ENCODE assay signal across 12 mouse cellular contexts in genomic region chr10:46045474-46046093, GRCm38 (mm10).
DNase-seq lines count a peak whose midpoint lies in the region; ATAC-seq and TF ChIP-seq lines count a peak whose summit lies in the region.
"Had no signal": no experiment of that assay in that cellular context is flagged by ENCODE, and none has a peak within 500 bp of the region (broad histone marks: within the 10 kb centered on the region; RNA-seq: fewer than 3 reads in every experiment).

No protein-coding gene starts in this region.

- no peak for TF ChIP-seq POLR2A in cortical plate, adult 2 months (IDR thresholded peaks at IDR 0.05; ENCODE audit: extremely low read depth, insufficient read depth, low read length)

- 11% methylated on average over 6 of the region's 6 CpGs for WGBS in forebrain, embryonic 15.5 days
- 25% methylated on average over 6 of the region's 6 CpGs for WGBS in midbrain, postnatal 0 days
- 69% methylated on average over 6 of the region's 6 CpGs for WGBS in embryonic facial prominence, embryonic 10.5 days
- WGBS in liver, embryonic 12.5 days (ENCODE audit: insufficient replicate concordance), result 63% methylated on average over 6 of the region's 6 CpGs

- peak; percentile 48 for DNase-seq in layer of hippocampus, adult 9-11 months
- peak; percentile 66 for DNase-seq in midbrain, postnatal 0 days (ENCODE audit: low spot score)
- DNase-seq in embryonic facial prominence, embryonic 10.5 days (ENCODE audit: low spot score), result no peak
- no peak for DNase-seq in adrenal gland, adult 8-10 months
- no peak for DNase-seq in thymus, postnatal 14 days
- DNase-seq: gastrocnemius, postnatal 25 days; spleen, adult 18-20 months had no signal

- peak overlapping the region; percentile 75; the same call in 1 of the 2 replicates for H3K27ac ChIP-seq in cortical plate, adult 2 months (ENCODE audit: insufficient read depth, low read length)
- H3K27ac ChIP-seq in forebrain, embryonic 15.5 days (replicated peaks), result peak overlapping the region; percentile 69
- peak overlapping the region; percentile 72; the same call in 1 of the 2 replicates for H3K27ac ChIP-seq in midbrain, postnatal 0 days (ENCODE audit: low read depth, low read length)
- H3K27ac ChIP-seq in embryonic facial prominence, embryonic 10.5 days (replicated peaks), result no peak overlapping the region
- no peak overlapping the region for H3K27ac ChIP-seq in liver, embryonic 12.5 days

- H3K9me3 ChIP-seq in forebrain, embryonic 15.5 days, result no peaks in the 10 kb centered on the region
- H3K9me3 ChIP-seq in midbrain, postnatal 0 days (ENCODE audit: low read length), result no peaks in the 10 kb centered on the region
- H3K9me3 ChIP-seq in embryonic facial prominence, embryonic 10.5 days, result no peaks in the 10 kb centered on the region
- H3K9me3 ChIP-seq in liver, embryonic 12.5 days (replicated peaks), result no peaks in the 10 kb centered on the region
- H3K9me3 ChIP-seq: G1E had no signal

- H3K4me1 ChIP-seq in cortical plate, adult 2 months (ENCODE audit: control insufficient read depth, insufficient read depth, low read length), result peaks cover 2% of the 10 kb centered on the region; the same call in 1 of the 2 replicates
- H3K4me1 ChIP-seq in forebrain, embryonic 15.5 days, result peaks cover 23% of the 10 kb centered on the region
- 0 out of 2 replicates have a peak, but pooled peaks cover 6% of the 10 kb centered on the region for H3K4me1 ChIP-seq in midbrain, postnatal 0 days (ENCODE audit: insufficient read depth, low read length)
- H3K4me1 ChIP-seq in embryonic facial prominence, embryonic 10.5 days, result no peaks in the 10 kb centered on the region
- no peaks in the 10 kb centered on the region for H3K4me1 ChIP-seq in liver, embryonic 12.5 days

- H3K9ac ChIP-seq in forebrain, embryonic 15.5 days (replicated peaks), result no peak overlapping the region
- H3K9ac ChIP-seq in midbrain, postnatal 0 days (replicated peaks; ENCODE audit: low read length, poor library complexity, severe bottlenecking), result no peak overlapping the region
- no peak overlapping the region for H3K9ac ChIP-seq in liver, embryonic 12.5 days

- TF ChIP-seq CTCF in cortical plate, adult 2 months (IDR thresholded peaks at IDR 0.05; ENCODE audit: extremely low read depth, insufficient read depth, low read length), result no peak
- TF ChIP-seq CTCF in midbrain, postnatal 0 days (IDR thresholded peaks at IDR 0.05), result no peak

- no peak overlapping the region for H3K4me2 ChIP-seq in forebrain, embryonic 15.5 days (replicated peaks)
- no peak overlapping the region for H3K4me2 ChIP-seq in midbrain, postnatal 0 days (ENCODE audit: low read depth, low read length, poor library complexity, severe bottlenecking)
- H3K4me2 ChIP-seq in liver, embryonic 12.5 days, result no peak overlapping the region

- H3K36me3 ChIP-seq in forebrain, embryonic 15.5 days, result no peaks in the 10 kb centered on the region
- H3K36me3 ChIP-seq in midbrain, postnatal 0 days (ENCODE audit: insufficient read depth, low read length), result no peaks in the 10 kb centered on the region
- H3K36me3 ChIP-seq in embryonic facial prominence, embryonic 10.5 days (replicated peaks), result no peaks in the 10 kb centered on the region
- H3K36me3 ChIP-seq in liver, embryonic 12.5 days, result no peaks in the 10 kb centered on the region
- H3K36me3 ChIP-seq: G1E had no signal

- peak; percentile 93 for ATAC-seq in forebrain, embryonic 15.5 days (replicated peaks)
- ATAC-seq in midbrain, postnatal 0 days (ENCODE audit: low FRiP score), result no peak
- no peak for ATAC-seq in liver, embryonic 12.5 days
- ATAC-seq: intestine, postnatal 0 days had no signal

- H3K4me3 ChIP-seq in cortical plate, adult 2 months (ENCODE audit: insufficient read depth, low read length), result no peak overlapping the region
- no peak overlapping the region for H3K4me3 ChIP-seq in forebrain, embryonic 15.5 days
- no peak overlapping the region for H3K4me3 ChIP-seq in midbrain, postnatal 0 days (ENCODE audit: low read depth, low read length)
- no peak overlapping the region for H3K4me3 ChIP-seq in embryonic facial prominence, embryonic 10.5 days
- H3K4me3 ChIP-seq in liver, embryonic 12.5 days, result no peak overlapping the region

- no peaks in the 10 kb centered on the region for H3K27me3 ChIP-seq in forebrain, embryonic 15.5 days
- H3K27me3 ChIP-seq in midbrain, postnatal 0 days (ENCODE audit: insufficient read depth, low read length), result no peaks in the 10 kb centered on the region
- H3K27me3 ChIP-seq in embryonic facial prominence, embryonic 10.5 days (replicated peaks; ENCODE audit: low read depth, poor library complexity, severe bottlenecking), result no peaks in the 10 kb centered on the region
- no peaks in the 10 kb centered on the region for H3K27me3 ChIP-seq in liver, embryonic 12.5 days (replicated peaks)

Comparison
In these comparisons a context has a peak if more than half of its experiments do, and no peak if none do; other contexts are left out.
1. H3K27ac ChIP-seq: peak in cortical plate, adult 2 months (single experiment), forebrain, embryonic 15.5 days (single experiment) and midbrain, postnatal 0 days (single experiment); none in embryonic facial prominence, embryonic 10.5 days (single experiment) and liver, embryonic 12.5 days (single experiment).
2. DNase-seq: peak in layer of hippocampus, adult 9-11 months (single experiment) and midbrain, postnatal 0 days (single experiment); none in embryonic facial prominence, embryonic 10.5 days (single experiment), adrenal gland, adult 8-10 months (single experiment) and thymus, postnatal 14 days (single experiment).